Mouse (Mus musculus) E14TG2a.4 (cell line): ENCODE measurements at regions not wholly inside any gene's neighbourhood (a gene's known extent, or its start where the extent isn't known, plus 50 kb on each side); places are given as distances from the start of the nearest gene placed in this dataset.

ENCODE experiments used
- CTCF ChIP-seq: conservative IDR thresholded peaks from 2 replicates; pipeline ENCODE4 v1.5.1; 2014; ENCODE audit warnings: low read length
- POU5F1 ChIP-seq: IDR thresholded peaks from 2 replicates; pipeline ENCODE4 v1.6.1; 2014; ENCODE audit warnings: low read length, borderline replicate concordance

DNA sequence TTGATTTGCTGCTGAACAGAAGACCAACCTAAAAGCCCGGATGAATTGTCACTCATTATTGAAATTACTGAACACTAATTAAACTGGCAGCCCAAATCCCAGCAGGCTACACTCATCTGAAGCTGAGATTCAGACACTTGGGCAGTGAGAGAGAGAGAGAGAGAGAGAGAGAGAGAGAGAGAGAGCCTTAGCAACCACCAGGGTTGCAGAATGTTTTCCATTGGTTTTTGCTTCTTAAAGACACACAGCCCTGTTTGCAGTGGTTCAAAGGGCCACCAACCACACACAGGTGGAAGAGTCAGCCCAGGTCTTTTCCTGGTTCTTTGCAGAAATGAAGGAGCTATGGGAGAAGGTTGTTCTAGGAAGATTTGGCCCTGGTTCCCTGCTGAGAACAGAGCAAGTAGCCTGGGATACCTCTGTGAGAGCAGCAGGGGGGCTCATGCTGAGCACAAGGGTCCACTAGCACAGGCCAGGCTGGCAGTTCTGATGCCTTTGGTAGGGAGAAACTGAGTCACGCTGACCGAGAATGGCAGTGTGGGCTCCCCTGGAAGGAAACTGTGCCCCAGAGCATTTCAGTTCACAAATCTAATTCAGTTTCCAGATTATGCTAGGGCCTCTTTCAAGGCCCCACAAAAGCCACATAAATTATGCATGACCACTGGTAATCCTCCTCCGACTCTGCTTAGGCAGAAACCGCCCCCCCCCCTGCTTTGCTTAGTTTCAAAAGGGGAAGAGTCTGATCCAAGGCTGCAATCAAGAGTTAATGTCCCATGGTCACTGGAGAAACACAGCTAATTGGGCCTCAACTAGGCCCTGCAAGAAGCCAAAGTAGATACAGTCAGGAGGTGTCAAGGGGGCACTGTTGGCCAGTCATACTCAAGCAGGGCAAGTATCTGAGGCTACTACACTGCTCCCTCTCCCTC lies 504.3 kb upstream of the Mki67 start:
- no peak for TF ChIP-seq CTCF
- TF ChIP-seq POU5F1 = no peak
